Mouse (Mus musculus) bone marrow macrophage, adult 2 months (primary cell): ENCODE data around the gene Ly6g6d.

ENCODE experiments used
- CTCF ChIP-seq: IDR thresholded peaks from 2 replicates; pipeline ENCODE4 v1.5.1; 2012; ENCODE audit warnings: low read depth, mild to moderate bottlenecking, low read length, moderate library complexity
- POLR2A ChIP-seq: IDR thresholded peaks from 2 replicates; pipeline ENCODE4 v1.6.1; 2012; ENCODE audit warnings: mild to moderate bottlenecking, low read depth, low read length, borderline replicate concordance

GRCm38 (mm10) chr17:35060071-35060470, 17.8 kb downstream of the Ly6g6d start:
- TF ChIP-seq POLR2A (no peak), CTCF (no peak)
